Mouse (Mus musculus): ENCODE measurements at regions not wholly inside any gene's neighbourhood (a gene's known extent, or its start where the extent isn't known, plus 50 kb on each side); places are given as distances from the start of the nearest gene placed in this dataset.

GRCm38 (mm10) chr4:131014301-131015081, 70.3 kb downstream of the Matn1 start:
- DNase-seq = peak; percentile 37

- DNase-seq = peak; percentile 35
Measured at GRCm38 (mm10) chr4:131015156-131015555, 71.0 kb downstream of the Matn1 start.

- DNase-seq = peak; percentile 45
Measured at GRCm38 (mm10) chr4:131023601-131024000, 79.4 kb downstream of the Matn1 start.

DNA sequence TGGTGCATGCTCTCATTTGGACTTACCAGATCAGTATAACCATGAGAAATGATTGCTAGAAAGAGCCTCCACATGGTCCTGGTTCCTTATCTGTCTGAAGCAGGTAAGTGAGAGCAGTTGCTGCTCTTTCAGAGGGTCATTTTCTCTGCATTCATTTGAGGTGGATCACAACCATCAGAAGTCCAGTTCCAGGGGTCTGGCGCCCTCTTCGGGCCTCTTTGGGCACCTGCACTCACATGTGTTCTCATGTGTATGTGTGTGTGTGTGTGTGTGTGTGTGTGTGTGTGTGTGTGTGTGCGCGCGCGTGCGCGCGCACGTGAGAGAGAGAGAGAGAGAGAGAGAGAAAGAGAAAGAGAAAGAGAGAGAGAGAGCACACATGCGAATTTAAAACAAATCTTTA, 92.1 kb downstream of the Matn1 start:
- no peak for DNase-seq

DNA sequence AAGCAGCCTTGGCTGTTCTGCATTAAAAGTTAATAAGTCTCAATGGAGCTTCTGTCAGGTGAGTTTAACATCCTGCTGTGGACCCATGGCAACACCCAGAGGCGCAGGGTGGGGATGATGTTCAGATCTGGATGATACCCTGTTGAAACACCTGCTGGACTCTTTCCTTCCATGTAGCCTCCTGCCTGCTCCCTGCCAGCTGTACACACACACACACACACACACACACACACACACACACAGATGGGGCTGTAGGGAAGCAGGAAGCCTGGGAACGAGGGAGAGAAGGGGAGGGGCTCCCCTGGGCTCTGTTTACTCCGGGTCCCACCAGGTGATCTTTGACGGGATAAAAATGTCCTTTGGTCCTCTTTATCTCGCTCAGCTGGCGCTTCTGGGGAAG, 93.0 kb downstream of the Matn1 start:
- no peak for DNase-seq

DNA sequence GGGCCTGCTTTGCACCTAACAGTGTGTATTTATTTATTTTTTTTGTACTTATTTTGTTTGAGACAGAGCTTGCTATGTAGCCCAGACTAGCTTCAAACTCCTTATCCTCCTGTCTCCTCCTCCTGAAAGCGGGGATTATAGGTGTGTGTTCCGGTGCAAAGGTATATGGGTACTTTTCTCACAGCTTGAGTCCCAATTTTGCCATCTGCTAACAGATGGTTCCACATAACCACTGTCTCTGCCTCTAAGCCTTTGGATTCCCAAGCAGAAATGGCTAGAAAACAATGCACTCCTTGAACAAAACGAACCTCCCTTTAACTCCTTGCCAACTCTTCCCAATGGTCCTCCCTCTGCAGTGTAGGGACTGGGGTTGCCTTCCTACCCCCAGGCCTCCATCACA, 95.5 kb downstream of the Matn1 start:
- DNase-seq = no peak

DNA sequence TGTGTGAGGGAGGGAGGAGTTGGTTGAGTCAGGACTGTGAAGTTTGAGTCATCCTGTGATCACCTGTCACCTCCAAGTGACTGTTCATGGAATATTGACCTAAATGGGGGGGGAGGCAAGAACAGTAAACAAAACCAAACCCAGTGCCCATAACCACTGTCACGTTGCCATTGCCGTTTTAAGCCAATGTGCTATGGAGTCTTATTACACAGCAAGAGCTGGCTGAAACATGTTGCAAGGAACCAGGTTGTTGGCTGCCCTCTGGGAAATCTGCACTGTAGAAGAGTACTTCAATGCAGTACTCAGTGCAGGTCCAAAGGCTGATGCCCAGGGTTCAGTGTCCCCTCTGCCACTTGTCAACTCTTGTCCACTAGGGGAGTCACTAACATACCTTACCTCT, 97.0 kb downstream of the Matn1 start:
- DNase-seq = no peak

GRCm38 (mm10) chr4:131046101-131046500, 101.9 kb downstream of the Matn1 start:
- DNase-seq = no peak

GRCm38 (mm10) chr4:131046969-131047650, 102.9 kb downstream of the Matn1 start:
- DNase-seq = no peak

- DNase-seq = no peak
Measured at GRCm38 (mm10) chr4:131056293-131056692, 112.1 kb downstream of the Matn1 start.

DNA sequence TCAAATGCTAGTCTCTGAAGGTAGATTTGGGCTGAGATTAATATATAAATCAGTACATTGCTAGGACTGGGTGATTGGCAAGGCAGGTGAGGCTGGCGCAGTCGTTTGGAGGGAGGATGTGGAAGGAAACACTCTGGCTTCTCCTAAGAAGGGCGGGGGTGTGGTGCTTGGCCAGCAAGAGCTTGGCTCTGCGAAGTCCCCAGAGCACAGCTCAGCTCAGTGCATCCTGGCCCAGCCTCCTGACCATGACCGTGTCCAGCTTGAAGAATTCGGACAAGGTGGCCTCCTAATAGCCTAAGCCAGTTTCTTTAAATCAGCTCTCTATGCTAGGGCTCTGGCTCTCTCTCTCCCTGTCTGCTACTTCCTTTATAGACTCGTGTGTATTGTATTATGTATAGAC, 115.4 kb downstream of the Matn1 start:
- DNase-seq = no peak

DNA sequence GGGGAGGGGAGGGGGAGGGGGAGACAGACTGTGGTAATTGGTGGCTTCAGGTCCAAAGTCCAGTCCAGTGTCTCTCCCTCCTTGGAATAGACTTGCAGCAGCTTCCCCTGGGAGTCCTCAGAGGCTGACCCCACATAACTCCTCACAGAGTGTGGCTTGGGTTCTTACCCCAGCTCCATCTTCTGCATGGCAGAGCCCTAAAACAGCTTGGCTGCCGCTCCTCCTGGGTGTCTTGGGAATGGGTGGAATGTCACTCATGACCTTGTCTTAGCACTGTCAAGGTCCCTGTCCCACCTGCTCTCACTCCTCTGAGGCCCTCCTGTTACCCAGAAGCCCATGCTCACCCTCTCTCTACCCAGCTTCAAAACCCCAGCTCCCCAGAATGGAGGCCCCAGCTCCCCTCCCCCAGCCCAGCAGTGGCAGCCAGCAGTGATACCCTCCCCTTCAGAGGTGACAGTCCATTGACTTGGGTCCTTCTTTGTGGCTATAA, 116.1 kb downstream of the Matn1 start:
- no peak for DNase-seq

- DNase-seq = peak; percentile 49
Measured at GRCm38 (mm10) chr4:131060706-131061105, 116.5 kb downstream of the Matn1 start.

DNA sequence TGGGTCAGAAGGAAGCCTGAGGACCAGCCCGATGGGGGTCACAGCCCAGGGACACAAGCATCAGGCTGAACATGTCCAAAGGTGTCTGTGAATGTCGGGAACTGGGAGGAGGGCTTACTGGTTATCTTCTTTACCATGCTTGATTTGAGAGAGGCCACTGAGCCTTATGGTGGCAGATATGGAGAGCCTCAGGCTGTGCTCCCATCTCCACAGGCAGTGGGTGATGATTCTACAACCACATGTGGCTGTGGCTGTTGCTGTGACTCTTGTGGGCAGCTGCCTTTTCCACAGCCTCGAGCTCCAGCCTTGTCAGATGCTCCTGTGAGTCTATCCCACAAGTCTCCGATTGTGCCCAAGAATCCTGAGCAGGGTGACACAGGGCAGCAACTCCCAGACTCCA, 118.4 kb downstream of the Matn1 start:
- DNase-seq = no peak

GRCm38 (mm10) chr4:131066186-131066939, 122.2 kb downstream of the Matn1 start:
- DNase-seq = peak; percentile 57

DNA sequence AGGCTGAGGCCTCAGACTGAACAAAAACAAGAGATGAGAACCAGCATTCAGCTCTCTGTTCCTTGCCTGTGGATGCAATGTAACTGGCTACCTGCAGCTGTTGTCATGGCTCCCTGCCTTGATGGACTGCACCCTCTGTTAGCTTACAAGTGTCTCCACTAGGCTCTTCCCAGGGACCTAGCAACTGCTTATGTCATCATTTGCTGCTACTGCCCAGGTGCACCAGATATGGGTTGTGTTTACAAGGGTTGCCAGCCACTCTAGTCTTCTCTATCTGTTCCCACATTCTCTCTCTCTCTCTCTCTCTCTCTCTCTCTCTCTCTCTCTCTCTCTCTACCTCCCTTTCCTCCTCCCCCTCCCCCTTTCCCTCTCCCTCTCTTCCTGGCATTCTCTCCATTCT, 126.4 kb downstream of the Matn1 start:
- no peak for DNase-seq

- no peak for DNase-seq
Measured at GRCm38 (mm10) chr4:131072623-131073022, 128.4 kb downstream of the Matn1 start.

DNA sequence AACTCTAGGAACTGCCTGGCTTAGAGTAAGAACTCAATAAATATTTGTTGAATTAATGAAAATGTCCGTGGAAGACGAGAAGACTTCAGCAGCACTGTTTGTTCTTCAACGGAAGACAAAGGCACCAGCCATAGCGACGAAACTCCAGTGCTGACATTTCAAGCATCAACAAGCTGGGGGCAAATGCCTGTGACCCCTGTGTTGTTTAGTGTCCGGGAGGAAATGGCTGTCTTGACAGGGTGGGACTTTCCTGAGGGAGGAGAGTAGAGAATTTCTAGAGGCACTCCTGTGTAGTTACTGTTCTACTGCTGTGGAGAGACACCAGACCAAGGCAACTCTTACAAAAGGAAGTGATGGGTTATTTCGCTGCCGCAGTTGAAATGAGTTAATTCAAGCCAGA, 129.2 kb downstream of the Matn1 start:
- no peak for DNase-seq

GRCm38 (mm10) chr4:131075326-131075932, 131.2 kb downstream of the Matn1 start:
- no peak for DNase-seq

DNA sequence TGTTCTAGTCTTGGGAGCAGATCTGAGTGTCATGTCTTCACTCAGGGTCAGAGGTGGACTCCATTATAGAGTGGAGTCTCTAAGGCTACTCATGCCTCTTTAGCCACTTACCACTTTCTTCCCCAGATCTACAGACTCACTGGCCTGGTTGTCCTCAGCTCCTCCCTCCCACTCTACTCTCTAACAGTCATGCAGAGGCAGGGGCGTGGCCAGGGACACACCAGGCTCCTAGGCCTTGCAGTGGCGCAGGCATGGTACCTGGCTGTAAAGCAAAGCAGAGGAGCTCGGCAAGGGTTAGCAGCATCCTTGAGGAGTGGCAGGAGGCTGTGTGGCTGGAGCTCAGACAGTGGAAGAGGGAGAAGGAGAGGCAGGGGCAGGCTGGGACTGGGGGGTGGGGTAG, 132.4 kb downstream of the Matn1 start:
- DNase-seq = no peak

DNA sequence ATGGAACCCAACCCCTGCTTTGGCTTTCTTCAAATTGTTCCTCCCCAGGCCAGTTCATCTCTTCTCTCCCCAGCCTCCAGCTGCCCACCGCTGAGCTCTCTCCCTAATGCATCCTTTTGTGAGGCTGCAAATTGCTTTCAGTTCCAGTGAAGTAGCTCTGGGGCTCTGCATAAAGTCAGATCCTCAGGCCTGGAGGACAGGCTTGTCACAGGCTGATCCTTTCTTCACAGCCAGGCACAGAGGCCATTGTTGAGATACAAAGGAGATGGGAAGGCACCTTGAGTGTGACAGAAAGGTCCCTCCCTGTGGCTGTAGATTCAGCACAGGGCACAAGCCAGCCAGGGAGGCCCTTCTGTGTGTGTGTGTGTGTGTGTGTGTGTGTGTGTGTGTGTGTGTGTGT, 135.9 kb downstream of the Matn1 start:
- DNase-seq = no peak

GRCm38 (mm10) chr4:131083405-131083804, 139.2 kb downstream of the Matn1 start:
- DNase-seq = no peak

DNA sequence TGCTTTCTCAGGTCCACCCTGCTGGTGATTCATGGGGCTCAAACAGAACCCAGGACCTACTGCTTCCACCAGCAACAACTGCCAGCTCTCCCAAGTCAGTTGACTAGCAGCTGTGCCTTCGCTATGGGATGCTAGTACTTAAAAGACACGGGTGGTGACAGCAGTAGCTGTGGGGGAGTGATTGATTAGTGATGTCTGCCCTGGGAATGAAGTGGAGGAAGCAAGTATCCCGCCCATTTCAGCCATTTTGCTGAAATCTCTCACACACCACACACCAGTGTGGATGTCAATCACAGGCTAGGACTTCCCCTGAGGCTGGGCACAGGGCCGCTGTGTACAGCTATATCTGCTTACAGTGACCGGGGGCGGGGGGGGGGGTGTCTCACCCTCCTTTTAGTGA, 153.2 kb downstream of the Matn1 start:
- peak; percentile 38 for DNase-seq

Measured in embryo, embryonic 11 days (tissue).